Mouse (Mus musculus) hindbrain, embryonic 14.5 days (tissue): ENCODE measurements around the gene Carmil2. TPM values are rescaled to one million over a fixed set of nuclear protein-coding genes. Genes with fewer than 3 reads are reported as not detected.
A peak's percentile ranks its signal among the peaks of the same experiment; 100 is the strongest.

ENCODE experiments used
- ATAC-seq: fragments of 200-750 bp; cut with Nextera tagmentation; 2 replicates; pipeline ENCODE4 v1.8.0; 2017; ENCODE audit warnings: moderate number of reproducible peaks, mild to moderate bottlenecking, moderate TSS enrichment, moderate library complexity; ENCODE audit not compliant: low FRiP score
- DNase-seq: peaks from one replicate; pipeline ENCODE4 v3.0.0-alpha.2; 2015; ENCODE audit warnings: low spot score
- H3K27ac ChIP-seq: fragments of 300-500 bp; sonication (generic); 2 replicates; pipeline ENCODE4 v1.5.1; 2014; ENCODE audit warnings: mild to moderate bottlenecking, moderate library complexity
- H3K27me3 ChIP-seq: fragments of 300-500 bp; sonication (generic); 2 replicates; pipeline ENCODE4 v1.6.1; 2014; ENCODE audit warnings: mild to moderate bottlenecking, low read length, mixed read lengths; ENCODE audit not compliant: control insufficient read depth, insufficient read depth
- H3K36me3 ChIP-seq: fragments of 300-500 bp; sonication (generic); replicated peaks from 2 replicates; pipeline ENCODE4 v1.6.1; 2014; ENCODE audit not compliant: control insufficient read depth, insufficient read depth
- H3K4me1 ChIP-seq: fragments of 300-500 bp; sonication (generic); replicated peaks from 2 replicates; pipeline ENCODE4 v1.6.1; 2014; ENCODE audit warnings: antibody characterized with exemption, low read length, mixed read lengths; ENCODE audit not compliant: control insufficient read depth, insufficient read depth
- H3K4me2 ChIP-seq: fragments of 300-500 bp; sonication (generic); replicated peaks from 2 replicates; pipeline ENCODE4 v1.6.1; 2014; ENCODE audit warnings: mild to moderate bottlenecking, moderate library complexity
- H3K4me3 ChIP-seq: fragments of 300-500 bp; sonication (generic); replicated peaks from 2 replicates; pipeline ENCODE4 v1.5.1; 2014; ENCODE audit warnings: mild to moderate bottlenecking, low read length
- H3K9ac ChIP-seq: fragments of 300-500 bp; sonication (generic); 2 replicates; pipeline ENCODE4 v1.6.1; 2014
- H3K9me3 ChIP-seq: fragments of 300-500 bp; sonication (generic); 2 replicates; pipeline ENCODE4 v1.6.1; 2016; ENCODE audit warnings: low read length; ENCODE audit not compliant: control insufficient read depth
- WGBS: fragments of 180-500 bp; shearing (Covaris S2); extraction: QIAGEN DNeasy Blood & Tissue Kit; methylation state at CpG from one replicate; pipeline ENCODE4 v1.1.7; 2014; 5-methylcytosine and 5-hydroxymethylcytosine counted together
- polyA plus RNA-seq: library from polyadenylated mRNA; unstranded; fragments of >200 nt; fragmentation: Nextera tagmentation; extraction: Ambion mirVana; gene quantifications from 2 replicates; pipeline ENCODE4 v1.2.1, GENCODE M21; 2014

Carmil2 gene
- 22.3 and 24.4 TPM in 2 replicates for polyA plus RNA-seq

DNA sequence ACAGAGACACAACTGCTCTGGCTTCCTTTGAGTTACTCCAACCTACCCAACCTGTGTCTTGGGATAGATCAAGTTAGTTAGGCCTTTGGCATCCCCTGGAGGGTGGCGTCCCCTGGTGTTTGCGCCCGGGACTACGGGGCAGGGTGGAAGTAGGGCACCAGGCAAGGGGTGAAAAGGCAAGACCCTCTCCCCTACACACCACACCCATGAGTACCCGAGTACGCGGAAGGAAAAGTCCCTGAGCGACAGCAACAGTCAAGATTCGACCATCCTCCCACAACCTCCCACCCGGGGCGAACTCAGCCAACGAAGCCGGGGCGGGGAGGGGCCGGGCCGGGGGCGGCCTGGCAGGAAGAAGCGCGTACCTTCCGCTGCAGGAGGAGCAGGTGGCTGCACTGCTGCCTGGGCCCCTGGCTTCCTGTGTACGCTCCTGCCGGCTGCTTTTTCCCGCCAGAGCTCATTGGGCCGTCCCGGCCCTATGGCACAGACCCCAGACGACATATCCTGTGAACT lies at the start of gene Carmil2:
Gene Carmil2 (plus strand): TSS at position 479 of the 513 bp plus-strand sequence.
- H3K36me3 ChIP-seq = peaks cover 35% of the 10 kb centered on the region
- no peak within 1 kb of the TSS for H3K9ac ChIP-seq
- H3K4me3 ChIP-seq = no peak within 1 kb of the TSS
- H3K4me1 ChIP-seq = no peaks in the 10 kb centered on the region
- H3K27me3 ChIP-seq = no peaks in the 10 kb centered on the region
- no peaks in the 10 kb centered on the region for H3K9me3 ChIP-seq
- WGBS = 15% methylated on average over 26 of the region's 26 CpGs
- H3K27ac ChIP-seq = no peak within 1 kb of the TSS
- DNase-seq (no peak), ATAC-seq (no peak)
- peak within 1 kb of the TSS; percentile 10; the same call in 1 of the 2 replicates for H3K4me2 ChIP-seq

GRCm38 (mm10) chr8:105636963-105637510 lies 49.0 kb upstream of the Carmil2 start, which contains the start of gene Agrp:
Gene Agrp (minus strand): TSS chr8:105637393.
- WGBS = under 1% methylated on average over 63 of the region's 63 CpGs
- H3K36me3 ChIP-seq = no peaks in the 10 kb centered on the region
- H3K9ac ChIP-seq = peak within 1 kb of the TSS; percentile 93
- peak; percentile 25 for ATAC-seq
- peak; percentile 68 for DNase-seq
- H3K27ac ChIP-seq = peak within 1 kb of the TSS; percentile 99
- no peaks in the 10 kb centered on the region for H3K27me3 ChIP-seq
- H3K4me3 ChIP-seq = peak within 1 kb of the TSS; percentile 63
- no peaks in the 10 kb centered on the region for H3K9me3 ChIP-seq
- H3K4me1 ChIP-seq = peaks cover 23% of the 10 kb centered on the region
- peak within 1 kb of the TSS; percentile 94 for H3K4me2 ChIP-seq

- Histone ChIP-seq H3K27me3 (no peaks in the 10 kb centered on the region), H3K9me3 (no peaks in the 10 kb centered on the region), H3K4me1 (peaks cover 23% of the 10 kb centered on the region), H3K27ac (peak overlapping the region; percentile 99), H3K4me2 (peak overlapping the region; percentile 94), H3K4me3 (peak overlapping the region; percentile 63), H3K36me3 (no peaks in the 10 kb centered on the region), H3K9ac (peak overlapping the region; percentile 93)
- ATAC-seq = no peak
- peak; percentile 45 for DNase-seq
- WGBS = under 1% methylated on average over 11 of the region's 11 CpGs
Observed at GRCm38 (mm10) chr8:105637601-105638041, 48.5 kb upstream of the Carmil2 start.

DNA sequence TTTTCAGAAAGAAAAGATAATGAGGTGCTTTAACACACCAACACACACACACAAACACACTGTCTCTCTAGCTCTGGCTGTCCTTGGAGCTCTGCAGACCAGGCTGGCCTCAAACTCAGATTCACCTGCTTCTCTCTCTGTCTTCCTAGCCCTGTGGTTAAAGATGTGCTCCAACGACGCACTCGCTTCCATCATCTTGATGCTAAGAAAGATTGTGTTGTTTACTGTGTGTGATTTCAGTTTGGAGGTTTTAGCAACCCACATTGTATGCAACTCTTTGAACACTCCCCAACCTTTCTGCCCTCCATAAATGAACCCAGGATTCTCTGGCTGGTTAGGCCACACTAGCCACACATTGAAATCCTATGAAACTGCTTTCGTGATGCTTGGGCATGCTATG lies 47.6 kb upstream of the Carmil2 start:
- H3K27me3 ChIP-seq = no peaks in the 10 kb centered on the region
- H3K36me3 ChIP-seq = peaks cover 2% of the 10 kb centered on the region
- H3K9me3 ChIP-seq = no peaks in the 10 kb centered on the region
- no peak for DNase-seq
- H3K4me2 ChIP-seq = peak overlapping the region; percentile 94
- H3K4me3 ChIP-seq = peak overlapping the region; percentile 63
- peaks cover 23% of the 10 kb centered on the region for H3K4me1 ChIP-seq
- no peak overlapping the region for H3K27ac ChIP-seq
- no peak for ATAC-seq
- H3K9ac ChIP-seq = peak overlapping the region; percentile 93; the same call in 1 of the 2 replicates
- 91% methylated on average over 4 of the region's 4 CpGs for WGBS

DNA sequence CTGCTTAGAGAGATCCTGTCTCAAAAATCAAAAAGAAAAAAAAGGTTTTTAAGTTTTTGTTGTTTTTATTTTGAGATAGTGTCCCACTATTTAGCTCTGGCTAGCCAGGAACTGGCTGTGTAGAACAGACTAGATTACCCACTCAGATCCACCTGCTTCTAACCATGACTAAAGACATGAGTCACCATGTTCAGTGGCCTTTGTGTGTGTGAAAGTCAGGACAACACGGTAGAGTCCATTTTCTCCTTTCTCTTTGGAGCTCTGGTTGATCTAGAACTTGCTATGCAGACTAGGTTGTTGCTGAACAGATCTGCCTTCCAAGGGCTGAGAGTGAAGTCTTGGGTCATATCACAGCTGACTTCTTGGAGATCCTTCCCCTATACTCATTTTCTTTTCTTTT lies 46.2 kb upstream of the Carmil2 start:
- Histone ChIP-seq H3K36me3 (peaks cover 12% of the 10 kb centered on the region), H3K4me3 (no peak overlapping the region), H3K4me1 (peaks cover 23% of the 10 kb centered on the region), H3K9ac (no peak overlapping the region), H3K27me3 (no peaks in the 10 kb centered on the region), H3K9me3 (no peaks in the 10 kb centered on the region), H3K27ac (no peak overlapping the region), H3K4me2 (no peak overlapping the region)
- 71% methylated on average over 1 of the region's 1 CpGs for WGBS
- ATAC-seq (no peak), DNase-seq (no peak)

DNA sequence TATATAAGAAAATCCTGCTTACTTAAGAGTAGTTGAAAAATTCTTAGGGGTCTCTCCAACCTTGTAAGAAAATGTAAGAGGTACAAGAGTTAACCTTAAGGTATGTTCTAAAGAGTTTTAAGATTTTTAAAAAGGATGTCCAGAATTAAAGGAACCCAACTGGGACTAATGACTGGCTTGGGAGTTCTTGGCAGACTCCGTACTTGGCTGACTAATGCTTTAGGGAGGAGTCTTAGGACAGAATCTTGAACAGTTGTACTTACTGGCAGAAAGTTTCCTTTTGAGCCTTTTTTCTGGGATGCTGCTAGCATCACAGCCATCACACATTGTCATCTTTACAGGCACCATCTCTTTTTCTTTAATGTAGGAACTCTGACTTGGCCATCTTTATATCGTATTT lies 45.6 kb upstream of the Carmil2 start:
- no peak for ATAC-seq
- WGBS = 75% methylated on average over 2 of the region's 2 CpGs
- no peak for DNase-seq
- Histone ChIP-seq H3K4me3 (no peak overlapping the region), H3K27me3 (no peaks in the 10 kb centered on the region), H3K36me3 (peaks cover 19% of the 10 kb centered on the region), H3K9me3 (no peaks in the 10 kb centered on the region), H3K9ac (no peak overlapping the region), H3K4me1 (peaks cover 20% of the 10 kb centered on the region), H3K4me2 (no peak overlapping the region), H3K27ac (no peak overlapping the region)

DNA sequence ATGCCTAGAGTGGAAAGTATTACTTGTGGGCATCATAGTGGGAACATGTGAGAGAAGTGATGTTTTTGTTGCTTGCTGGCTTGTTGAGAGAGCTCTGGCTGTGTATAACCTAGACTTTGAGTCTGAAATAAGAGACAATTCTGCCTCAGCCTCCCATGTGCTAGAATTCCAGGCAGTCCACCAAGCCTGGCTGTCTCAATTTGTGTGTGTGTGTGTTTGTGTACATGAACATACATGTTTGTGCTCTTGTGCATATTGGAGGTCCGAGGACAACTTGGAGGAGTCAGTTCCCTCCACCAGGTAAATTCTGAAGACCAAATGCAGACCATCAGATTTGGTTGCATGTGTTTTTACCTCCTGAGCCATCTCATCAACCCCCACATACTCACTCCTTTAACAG lies 40.9 kb upstream of the Carmil2 start:
- H3K4me3 ChIP-seq = no peak overlapping the region
- no peak overlapping the region for H3K9ac ChIP-seq
- no peak overlapping the region for H3K27ac ChIP-seq
- H3K4me1 ChIP-seq = no peaks in the 10 kb centered on the region
- no peaks in the 10 kb centered on the region for H3K27me3 ChIP-seq
- peaks cover 21% of the 10 kb centered on the region for H3K36me3 ChIP-seq
- ATAC-seq (no peak), DNase-seq (no peak)
- WGBS = 100% methylated on average over 1 of the region's 1 CpGs
- no peaks in the 10 kb centered on the region for H3K9me3 ChIP-seq
- no peak overlapping the region for H3K4me2 ChIP-seq

- no peaks in the 10 kb centered on the region for H3K4me1 ChIP-seq
- H3K4me2 ChIP-seq = no peak overlapping the region
- no peak overlapping the region for H3K9ac ChIP-seq
- 97% methylated on average over 1 of the region's 1 CpGs for WGBS
- peaks cover 33% of the 10 kb centered on the region for H3K36me3 ChIP-seq
- DNase-seq (no peak), ATAC-seq (no peak)
- H3K4me3 ChIP-seq = no peak overlapping the region
- no peak overlapping the region for H3K27ac ChIP-seq
- no peaks in the 10 kb centered on the region for H3K27me3 ChIP-seq
- no peaks in the 10 kb centered on the region for H3K9me3 ChIP-seq
Observed at GRCm38 (mm10) chr8:105648929-105649328, 37.1 kb upstream of the Carmil2 start.

DNA sequence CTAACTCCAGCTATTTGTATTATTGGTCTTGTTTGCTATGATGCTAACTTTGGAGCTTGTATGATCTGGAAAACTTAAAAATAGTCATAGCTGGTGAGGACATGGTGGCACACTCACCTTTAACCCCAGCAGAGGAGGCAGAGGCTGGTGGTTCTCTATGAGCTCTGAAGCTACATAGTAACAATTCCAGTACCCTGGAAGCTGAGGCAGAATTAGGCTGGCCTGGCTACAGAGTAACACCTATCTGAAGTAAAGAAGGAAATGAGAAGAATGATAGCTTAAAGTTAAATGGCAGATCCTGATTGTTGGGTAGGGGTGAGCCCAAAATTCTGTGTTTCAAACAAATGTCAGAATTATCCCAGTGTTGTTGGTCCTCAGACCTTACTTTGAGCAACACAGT lies 28.4 kb upstream of the Carmil2 start:
- Histone ChIP-seq H3K4me2 (no peak overlapping the region), H3K27ac (no peak overlapping the region), H3K4me3 (no peak overlapping the region), H3K9ac (no peak overlapping the region), H3K4me1 (no peaks in the 10 kb centered on the region), H3K9me3 (no peaks in the 10 kb centered on the region), H3K36me3 (peaks cover 10% of the 10 kb centered on the region), H3K27me3 (no peaks in the 10 kb centered on the region)
- ATAC-seq (no peak), DNase-seq (no peak)
